Mouse (Mus musculus): ENCODE data around the gene Pla2g2e.
"Not testable (repeated sequence)": the region's sequence is repeated elsewhere in the genome, so short reads cannot be mapped to it uniquely, and the experiment has no call there.

Pla2g2e gene

DNA sequence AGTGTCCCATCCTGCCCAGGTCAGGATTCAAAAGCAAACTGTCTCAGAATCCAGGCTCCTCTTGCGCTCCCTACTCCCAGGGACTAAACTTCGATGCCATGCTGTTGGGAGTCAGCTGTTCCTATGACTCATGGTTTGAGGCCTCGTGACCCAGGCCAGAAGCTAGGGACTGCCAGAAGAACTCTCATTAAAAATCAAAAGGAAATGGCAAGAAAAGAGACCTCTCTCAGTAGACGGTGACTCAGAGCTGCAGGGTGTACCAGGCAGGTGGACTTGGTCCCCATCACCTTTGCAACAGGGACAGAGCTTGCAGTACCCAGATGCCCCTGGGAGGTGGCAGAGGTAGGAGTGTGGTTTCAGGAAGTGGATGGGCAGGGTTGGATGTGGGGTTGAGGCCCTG is at the start of gene Pla2g2e:
Gene Pla2g2e (plus strand): TSS at position 212 of the 400 bp plus-strand sequence.
- DNase-seq (ENCODE audit: low spot score) = no peak

DNA sequence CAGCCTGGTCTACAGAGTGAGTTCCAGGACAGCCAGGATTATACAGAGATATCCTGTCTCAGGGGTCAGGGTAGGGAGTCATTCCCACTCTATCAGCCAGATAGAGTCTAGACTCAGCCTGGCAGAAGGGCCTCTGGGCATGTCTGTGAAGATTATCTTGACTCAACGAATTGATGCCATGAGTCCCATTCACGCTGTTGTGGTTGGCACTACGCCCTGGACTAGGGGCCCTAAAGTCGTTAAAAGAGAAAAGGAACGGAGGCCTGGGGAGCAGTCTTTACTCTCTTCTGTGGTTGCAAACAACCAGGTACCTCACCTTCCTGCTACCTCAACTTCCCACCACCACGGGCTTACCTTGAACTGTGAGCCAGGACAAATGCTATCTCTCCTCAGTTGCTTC is 37.9 kb upstream of the Pla2g2e start:
- DNase-seq (ENCODE audit: low spot score) = no peak

DNA sequence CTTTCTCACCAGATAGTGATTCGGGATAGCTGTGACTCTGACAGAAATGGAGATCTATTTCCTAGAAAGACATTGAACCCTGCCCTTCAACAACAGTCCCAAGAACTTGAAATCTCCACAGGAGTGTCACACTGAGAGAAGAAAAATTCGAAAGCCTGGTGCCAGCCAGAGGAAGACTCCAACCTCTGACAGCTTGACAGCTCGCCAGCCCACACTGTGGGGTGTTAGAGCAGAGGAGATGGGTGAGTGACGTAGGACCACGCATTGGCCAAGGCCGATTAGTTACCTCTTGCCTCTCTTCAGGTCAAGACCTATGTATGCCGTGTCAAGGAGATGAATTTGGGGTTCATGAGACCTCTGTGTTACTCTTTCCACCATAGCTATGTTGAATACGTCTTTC is 37.0 kb upstream of the Pla2g2e start:
- DNase-seq (ENCODE audit: low spot score) = no peak

DNA sequence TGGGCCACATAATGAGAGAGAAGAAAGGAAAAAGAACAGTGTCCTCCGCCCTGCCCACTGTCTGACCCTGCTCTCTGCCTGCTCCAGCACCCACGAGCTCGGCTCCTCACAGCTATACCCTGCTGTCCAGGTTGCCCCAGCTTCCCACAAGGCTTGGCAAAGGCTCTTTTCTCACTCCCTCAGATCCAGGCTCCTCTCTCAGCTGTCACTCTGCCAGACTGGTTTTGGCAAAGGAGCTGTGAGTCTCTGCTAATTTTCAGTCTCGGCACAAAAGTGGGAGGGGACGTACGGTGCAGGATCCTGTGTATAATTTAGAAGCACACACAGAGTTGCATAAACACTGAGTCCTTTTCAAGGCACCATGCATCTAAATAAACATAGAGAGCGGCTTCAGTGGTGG is 36.4 kb upstream of the Pla2g2e start:
- peak; percentile 56 for DNase-seq (ENCODE audit: low spot score)

DNA sequence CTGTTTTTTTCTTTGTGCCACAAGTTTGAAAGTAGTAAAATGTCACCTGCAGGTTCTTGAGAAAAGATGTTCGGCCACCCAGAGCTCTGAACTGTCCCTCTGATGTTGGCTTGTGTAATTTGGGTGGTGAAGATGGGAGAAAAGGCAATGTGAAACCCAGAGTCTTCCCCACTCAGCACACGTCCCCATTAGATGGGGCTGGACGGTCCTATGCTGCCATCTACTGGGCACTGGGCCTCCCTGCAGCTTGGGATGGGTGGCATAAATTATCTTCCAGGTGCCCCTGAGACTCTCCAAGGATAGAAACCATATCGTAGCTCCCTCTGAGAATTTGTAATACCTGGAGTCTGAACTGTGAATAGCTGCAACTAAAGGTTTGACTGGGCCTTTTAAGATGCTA is 26.3 kb upstream of the Pla2g2e start:
- DNase-seq (ENCODE audit: low spot score) = peak; percentile 86

DNA sequence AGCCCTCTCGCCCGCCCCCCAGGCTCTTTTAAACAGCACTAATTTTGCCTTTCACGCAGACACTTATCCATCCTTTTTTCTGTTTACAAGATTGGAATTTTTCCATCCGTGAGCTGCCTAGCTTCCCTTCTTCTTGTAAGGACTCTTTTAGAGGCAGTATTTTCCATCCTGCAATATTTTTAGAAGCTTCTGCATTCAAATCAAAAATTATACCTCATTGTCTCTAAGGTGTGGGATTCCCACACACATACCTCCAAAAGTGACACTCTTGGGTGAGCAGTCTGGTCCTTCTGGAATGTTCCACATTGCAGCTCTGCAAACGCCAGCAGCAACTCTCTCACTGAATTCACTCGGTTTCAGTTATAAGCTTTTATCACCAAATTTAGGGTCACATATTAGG is 24.8 kb upstream of the Pla2g2e start:
- DNase-seq (ENCODE audit: low spot score) = no peak

DNA sequence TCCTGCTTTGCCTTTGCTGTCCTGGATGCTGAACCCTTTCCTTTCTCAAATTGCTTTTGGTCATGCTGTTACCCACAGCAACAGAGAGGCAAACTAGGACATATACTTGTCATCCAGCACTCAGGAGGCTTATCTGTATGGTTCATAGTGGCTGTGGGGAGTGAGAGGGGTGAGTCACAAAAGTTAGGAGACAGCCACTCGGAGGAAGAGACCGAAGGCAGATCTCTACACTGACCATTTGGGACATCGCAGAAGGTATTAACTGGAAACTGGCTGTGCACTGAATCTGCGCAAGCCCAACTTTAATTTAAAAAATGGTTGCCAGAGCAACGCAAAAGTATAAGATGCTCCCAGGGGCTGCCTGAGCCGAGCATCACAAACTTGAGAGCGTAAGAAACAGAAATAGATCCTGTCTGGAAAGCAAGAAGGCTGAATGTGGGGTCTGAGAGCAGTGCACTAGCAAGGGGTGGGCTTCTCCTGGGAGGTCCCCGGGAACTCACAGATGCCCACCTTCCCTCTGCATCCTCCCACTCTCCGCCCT is 22.6 kb upstream of the Pla2g2e start:
- DNase-seq (ENCODE audit: low spot score) = no peak

DNA sequence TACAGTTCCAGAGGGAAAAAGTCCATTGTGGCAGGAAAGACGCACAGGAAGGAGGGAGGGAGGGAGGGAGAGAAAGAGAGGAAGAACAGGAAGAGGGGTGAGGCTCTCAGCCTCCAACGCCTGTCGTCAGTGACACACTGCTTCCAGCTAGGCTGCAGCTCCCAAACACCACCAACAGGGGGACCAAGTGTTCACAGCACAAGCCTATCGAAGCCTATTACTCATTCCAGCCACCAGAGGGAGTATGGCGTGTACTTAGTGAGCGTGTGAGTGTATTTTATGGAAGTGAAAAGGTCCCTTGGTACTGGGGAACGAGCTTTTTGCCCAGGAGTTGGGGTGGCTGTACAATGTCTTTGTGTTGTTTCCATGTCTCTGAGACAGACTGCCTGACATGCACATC is 21.3 kb upstream of the Pla2g2e start:
- DNase-seq (ENCODE audit: low spot score) = peak; percentile 77

DNA sequence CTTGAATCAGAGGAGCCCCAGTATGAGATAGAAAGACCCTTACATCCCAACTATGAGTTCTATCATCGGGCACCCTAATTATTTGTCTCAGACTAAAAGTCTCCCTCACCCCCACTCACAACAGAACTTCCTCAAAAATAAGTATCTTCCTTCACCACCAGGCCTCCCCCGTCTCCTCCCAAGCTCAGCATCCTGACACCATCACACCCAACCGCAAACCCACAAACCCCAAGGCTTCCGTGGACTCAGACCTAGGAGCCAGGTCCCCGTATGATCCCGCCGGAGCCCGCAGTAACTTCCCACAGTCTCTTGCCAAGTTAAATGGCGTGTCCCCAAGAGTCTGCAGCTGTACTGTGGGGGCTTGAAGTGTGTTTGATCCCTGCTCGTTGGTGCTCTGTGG is 20.2 kb upstream of the Pla2g2e start:
- no peak for DNase-seq (ENCODE audit: low spot score)

DNA sequence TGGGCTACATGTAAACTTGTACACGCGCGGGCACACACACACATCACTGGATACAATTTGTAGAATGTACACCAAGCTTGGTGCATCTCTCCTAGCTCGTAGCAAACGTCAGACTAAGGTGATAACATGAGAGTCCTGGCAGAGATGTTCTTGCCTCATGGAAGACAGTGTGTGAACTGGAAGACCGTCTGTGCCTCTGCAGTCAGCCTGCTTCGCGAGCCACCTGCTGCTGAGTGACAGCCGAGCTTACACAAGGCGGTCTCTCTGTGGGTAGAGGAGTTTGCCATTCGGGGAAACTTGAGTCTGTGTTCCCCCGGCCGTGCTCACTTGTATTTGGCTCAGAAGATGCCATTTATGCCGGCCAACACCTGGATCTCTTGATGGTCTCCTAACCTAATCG is 19.3 kb upstream of the Pla2g2e start:
- DNase-seq (ENCODE audit: low spot score) = no peak

DNA sequence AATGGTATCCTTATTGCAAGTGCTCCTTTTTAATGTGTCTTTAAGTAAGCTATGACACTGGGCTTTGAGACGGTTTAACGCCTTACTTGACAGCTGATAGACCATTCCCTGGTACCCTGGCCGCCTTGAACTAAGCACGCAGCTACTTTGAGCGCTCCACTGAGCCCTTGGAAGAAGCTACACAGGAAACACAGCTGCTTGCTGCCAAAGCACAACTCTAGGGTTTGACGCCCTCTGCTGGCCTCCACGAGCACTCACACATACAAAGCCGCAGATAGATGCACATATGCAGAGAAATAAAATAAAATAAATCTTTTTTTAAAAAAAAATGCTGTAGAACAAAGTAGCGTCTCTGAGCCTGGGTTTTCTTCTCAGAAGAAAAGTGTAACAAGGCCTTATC is 18.5 kb upstream of the Pla2g2e start:
- peak; percentile 52 for DNase-seq (ENCODE audit: low spot score)

DNA sequence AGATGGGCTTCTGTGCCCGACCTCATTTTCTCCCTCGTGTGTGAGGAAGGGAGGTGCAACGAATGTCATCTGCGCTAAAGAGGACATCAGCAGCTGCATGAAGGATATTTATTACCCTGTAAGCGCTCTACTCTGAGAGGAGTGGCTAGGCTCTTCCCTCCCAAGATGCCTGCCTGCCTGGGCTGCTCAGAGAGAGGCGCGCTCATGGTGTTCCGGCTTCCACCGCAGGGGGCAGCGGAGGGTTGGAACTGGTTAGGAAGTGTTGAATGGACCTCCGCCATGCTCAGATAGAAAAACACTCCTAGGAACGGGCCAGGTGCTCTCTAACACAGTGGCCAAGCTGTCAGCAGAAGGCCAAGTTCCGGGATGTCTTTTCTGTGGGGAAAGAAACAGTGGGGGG is 18.0 kb upstream of the Pla2g2e start:
- DNase-seq (ENCODE audit: low spot score) = peak; percentile 91

DNA sequence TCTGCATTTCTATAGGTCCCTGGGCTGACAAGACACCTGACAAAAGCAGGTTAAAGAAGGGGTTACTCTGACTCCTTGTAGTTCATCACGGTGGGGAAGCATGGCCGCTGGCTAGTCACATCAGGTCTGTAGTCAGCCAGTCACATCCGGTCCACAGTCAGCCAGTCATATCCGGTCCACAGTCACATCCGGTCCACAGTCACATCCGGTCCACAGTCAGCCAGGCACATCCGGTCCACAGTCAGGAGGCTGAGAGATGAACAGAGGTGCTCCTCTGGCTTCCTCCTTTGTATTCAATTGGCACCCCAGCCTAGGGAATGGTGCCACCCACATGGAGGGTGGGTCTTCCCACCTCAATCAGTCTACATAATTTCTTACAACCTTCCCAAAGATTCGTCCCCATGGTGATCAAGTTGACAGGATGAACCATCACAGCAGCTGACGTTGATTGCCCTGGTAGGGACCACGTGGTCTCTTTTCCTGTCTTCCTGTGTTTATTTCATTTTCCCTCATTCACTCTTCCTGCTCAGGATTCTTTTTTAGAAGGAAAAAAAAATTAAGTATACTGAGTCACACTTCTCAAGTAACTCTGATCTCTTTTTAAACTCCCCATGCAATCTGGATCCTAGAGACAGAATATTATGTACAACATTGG is 14.3 kb upstream of the Pla2g2e start, which contains the start of gene Pla2g5:
Gene Pla2g5 (minus strand): TSS at position 139 of the 655 bp plus-strand sequence.
- no peak for DNase-seq (ENCODE audit: low spot score)

DNA sequence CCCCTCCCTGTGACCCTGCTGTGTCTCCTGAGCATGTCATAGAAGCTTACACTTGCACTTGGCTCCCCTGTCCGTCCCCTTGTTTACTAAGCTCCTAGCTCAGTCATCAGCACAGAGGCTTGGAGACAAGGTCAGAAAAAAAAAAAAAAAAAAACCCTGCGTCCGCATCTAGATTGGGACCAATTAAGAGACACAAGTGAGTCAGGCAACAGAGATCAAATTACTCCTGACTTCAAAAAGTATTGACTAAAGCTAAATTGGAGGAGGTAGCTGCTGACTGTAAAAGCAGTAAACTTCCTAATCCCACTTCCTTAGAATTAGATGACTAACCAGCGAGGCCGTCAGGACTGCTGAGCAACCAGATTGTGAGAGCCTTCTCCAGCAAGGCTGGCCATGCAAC is 12.7 kb upstream of the Pla2g2e start:
- no peak for DNase-seq (ENCODE audit: low spot score)

DNA sequence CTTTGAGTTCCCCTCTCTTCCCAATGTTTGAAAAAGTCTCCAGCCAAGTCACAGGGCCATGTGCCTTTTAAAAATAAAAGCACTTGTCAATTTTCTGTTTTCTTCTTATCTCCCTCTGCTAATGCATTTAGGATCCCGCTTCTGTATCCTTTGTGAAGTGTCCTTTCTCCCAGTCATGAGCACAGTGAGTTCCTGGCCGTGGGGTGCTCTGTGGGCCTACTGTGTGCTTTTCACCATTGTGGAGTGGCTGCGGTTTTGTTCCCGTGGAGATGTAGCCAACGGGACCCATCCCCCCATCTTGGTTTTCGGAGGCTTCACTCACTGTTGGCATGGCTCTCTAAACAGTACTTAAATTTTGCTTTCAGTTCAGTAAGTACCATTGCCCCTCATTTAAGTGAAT is 11.8 kb upstream of the Pla2g2e start:
- no peak for DNase-seq (ENCODE audit: low spot score)

DNA sequence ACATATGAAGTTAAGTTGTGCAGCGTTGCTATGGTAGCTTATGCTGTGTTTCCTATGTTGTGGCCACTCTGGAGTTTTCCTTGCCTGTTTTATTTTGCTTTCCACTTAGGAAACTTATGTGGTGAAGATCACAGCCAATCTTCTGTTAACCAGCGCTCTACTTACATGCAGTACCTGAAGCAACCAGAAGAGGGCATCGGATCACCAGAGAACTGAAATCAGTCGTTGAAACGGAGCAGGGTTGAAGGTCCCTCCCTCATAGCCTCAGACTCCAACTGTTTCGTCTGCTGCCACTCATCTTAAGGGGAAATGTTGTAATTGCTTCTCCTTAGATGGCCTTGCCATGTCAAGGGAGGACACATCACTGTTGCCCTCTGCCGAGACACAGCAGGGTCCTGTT is 11.3 kb upstream of the Pla2g2e start:
- peak; percentile 86 for DNase-seq (ENCODE audit: low spot score)

DNA sequence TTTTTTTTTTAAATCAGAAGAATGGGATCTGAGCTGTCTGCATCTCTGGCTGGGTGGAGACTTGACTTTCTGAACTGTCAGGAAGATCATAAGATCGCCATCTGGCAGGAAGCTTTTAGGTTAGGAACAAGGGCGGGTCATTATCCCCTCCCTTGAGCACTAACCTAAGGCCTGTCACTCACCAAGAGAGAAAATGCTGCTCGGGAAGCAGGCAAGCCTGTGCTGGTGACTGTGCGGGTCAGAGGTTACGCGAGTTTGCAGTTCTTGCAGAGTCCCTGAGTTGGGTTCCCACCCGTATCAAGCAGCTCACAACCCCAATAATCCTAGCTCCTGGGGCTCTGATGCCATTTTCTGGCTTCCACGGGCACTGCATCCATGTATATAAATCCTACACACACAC is 9.1 kb upstream of the Pla2g2e start:
- DNase-seq (ENCODE audit: low spot score) = no peak

DNA sequence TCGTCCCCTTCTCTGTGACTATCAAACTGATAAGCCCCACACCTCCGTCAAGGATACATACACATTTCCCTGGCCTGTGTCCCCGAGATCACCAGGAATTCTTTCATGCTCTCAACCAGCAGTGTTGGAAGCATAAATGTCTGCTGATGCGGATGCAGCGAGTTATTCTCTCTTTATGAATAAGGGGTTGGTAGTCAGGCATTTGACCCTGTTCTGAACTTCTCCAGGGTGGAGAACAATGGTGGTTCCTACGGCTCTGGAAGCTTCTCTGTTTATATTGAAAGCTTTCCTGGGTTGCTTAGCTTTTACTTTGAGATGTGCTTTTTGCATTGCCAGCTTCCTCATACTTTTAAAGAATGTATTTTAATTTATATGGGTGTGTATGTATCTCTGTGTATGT is 3.9 kb upstream of the Pla2g2e start, which contains the start of gene Gm13030:
Gene Gm13030 (minus strand): TSS at position 101 of the 400 bp plus-strand sequence.
- DNase-seq (ENCODE audit: low spot score) = no peak

DNA sequence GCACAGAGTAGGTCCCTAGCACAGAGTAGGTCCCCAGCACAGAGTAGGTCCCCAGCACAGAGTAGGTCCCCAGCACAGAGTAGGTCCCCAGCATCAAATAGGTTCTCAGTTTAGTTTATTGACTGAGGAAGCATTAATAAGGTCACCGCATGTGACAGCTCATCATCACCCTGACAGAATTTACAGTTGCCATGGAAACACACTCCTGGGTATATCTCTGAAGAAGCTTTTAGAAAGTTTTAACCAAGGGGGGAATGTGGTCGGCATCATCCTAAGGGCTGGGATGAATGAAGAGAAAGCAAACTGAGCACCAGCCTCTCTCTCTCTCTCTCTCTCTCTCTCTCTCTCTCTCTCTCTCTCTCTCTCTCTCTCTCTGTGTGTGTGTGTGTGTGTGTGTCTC is 2.5 kb upstream of the Pla2g2e start:
- DNase-seq (ENCODE audit: low spot score) = not testable (repeated sequence)

DNA sequence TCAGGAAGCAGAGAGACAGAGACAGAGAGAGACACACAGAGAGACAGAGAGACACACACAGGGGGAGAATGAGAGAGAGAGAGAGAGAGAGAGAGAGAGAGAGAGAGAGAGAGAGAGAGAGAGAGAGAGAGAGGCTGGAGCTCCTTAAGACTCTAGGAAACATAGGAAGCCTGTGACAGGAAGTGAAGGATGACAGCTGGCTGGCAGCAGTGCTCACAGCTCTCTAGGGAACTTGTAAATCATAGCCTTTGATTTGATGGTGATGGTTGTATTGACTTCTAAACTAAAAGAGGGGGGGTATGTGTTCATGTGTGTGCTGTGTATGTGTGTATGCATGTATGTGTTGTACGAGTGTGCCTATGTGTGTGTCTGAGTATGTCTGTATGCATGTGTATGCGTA is 1.8 kb upstream of the Pla2g2e start:
- no peak for DNase-seq (ENCODE audit: low spot score)

DNA sequence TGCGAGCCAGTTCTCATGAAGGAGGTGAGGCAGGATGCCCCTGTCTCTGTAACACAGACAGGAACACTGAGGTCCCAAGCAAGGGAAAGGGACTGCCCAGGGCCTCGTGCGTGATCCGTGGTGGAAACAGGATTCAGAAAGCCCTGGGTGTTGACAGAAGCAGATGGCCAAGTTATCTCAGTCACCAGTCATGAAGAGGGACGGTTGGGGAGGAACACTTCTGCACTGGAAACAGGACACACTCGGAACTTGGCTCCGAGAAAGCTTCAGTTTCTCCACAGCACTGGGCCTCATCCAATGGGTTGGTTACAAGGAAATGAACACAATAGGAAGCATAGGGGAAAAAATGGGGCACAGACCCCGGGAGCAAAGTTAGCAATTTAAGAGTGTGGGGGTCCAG is 1.0 kb downstream of the Pla2g2e start:
- DNase-seq (ENCODE audit: low spot score) = no peak

DNA sequence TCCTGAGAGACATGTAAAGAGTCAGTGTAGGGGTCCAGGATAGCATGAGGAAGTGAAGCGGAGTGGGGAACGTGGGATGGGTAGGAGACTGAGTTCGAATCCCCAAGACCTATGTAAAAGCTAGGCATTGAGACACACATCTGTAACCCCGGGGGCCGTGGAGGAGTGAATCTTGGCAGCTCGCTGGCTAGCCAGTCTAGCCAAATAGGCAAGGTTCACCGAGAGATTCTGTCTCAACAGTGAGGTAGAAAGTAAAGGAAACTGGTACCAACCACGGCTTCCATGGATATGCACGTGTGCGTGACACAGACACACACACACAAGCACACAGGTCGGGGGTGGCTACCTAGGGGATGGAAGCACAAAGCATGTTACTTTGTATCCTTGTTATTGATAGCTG is 2.1 kb downstream of the Pla2g2e start:
- no peak for DNase-seq (ENCODE audit: low spot score)

DNA sequence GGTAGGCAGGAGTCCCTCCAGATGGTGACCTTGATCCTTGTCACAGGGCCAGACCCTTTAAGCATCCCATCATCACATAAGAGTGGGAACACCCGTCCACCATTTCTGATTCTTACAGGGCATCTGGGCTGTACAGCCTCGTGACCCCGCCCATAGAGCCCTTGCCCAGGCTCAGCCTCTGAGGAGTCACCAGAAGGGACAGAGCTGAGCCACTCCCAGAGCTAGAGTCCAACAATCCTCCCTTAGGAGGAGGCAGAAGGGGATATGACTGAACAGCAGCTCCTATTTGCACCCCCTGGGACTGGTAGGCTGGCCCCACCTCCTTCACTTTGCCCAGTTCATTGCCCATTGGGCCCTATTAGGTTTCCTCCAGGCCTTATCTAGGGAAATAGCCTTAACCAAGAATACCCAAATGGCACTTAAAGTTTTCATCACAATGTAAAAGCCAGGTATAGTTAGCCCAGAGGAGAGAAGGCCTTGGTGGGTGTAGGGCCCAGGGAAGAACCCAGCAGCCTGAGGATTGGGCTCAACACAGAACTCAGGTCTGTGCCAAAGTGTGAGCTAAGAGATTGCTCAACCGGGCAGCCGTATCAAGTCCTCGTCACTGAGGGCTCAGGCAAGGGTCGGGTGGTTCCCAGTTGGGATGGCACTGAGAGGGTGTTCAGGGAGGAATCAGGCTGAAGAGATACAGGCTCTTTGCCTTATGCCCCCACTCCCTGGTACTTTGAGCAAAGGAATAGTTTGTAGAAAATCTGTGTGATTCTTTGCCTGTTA is 3.3 kb downstream of the Pla2g2e start:
- no peak for DNase-seq (ENCODE audit: low spot score)
